Mouse (Mus musculus) thymus, adult 2 months (tissue): ENCODE measurements at regions not wholly inside any gene's neighbourhood (a gene's known extent, or its start where the extent isn't known, plus 50 kb on each side); places are given as distances from the start of the nearest gene placed in this dataset.

Experiments used
- DNase-seq: peaks from one replicate; pipeline ENCODE4 v3.0.0; 2021
- H3K27ac ChIP-seq: fragments of 200-500 bp; 2 replicates; pipeline ENCODE4 v1.5.1; 2012; ENCODE audit warnings: low read length, control low read depth; ENCODE audit not compliant: control insufficient read depth, insufficient read depth
- H3K27me3 ChIP-seq: fragments of 200-500 bp; 2 replicates; pipeline ENCODE4 v1.6.1; 2012; ENCODE audit warnings: mild to moderate bottlenecking, low read length, moderate library complexity, mixed read lengths; ENCODE audit not compliant: control insufficient read depth, insufficient read depth
- H3K36me3 ChIP-seq: fragments of 200-500 bp; 2 replicates; pipeline ENCODE4 v1.6.1; 2012; ENCODE audit warnings: mild to moderate bottlenecking, low read length, moderate library complexity; ENCODE audit not compliant: control insufficient read depth, insufficient read depth
- H3K4me1 ChIP-seq: fragments of 200-500 bp; replicated peaks from 2 replicates; pipeline ENCODE4 v1.6.1; 2012; ENCODE audit warnings: low read length; ENCODE audit not compliant: control insufficient read depth, insufficient read depth
- H3K4me3 ChIP-seq: fragments of 200-500 bp; 2 replicates; pipeline ENCODE4 v1.5.1; 2012; ENCODE audit warnings: mild to moderate bottlenecking, low read length, control low read depth, moderate library complexity; ENCODE audit not compliant: control insufficient read depth, insufficient read depth
- CTCF ChIP-seq: fragments of 200-500 bp; IDR thresholded peaks from 2 replicates; pipeline ENCODE4 v1.5.1; 2012; ENCODE audit warnings: mild to moderate bottlenecking, control low read depth, low read length, moderate library complexity, borderline replicate concordance; ENCODE audit not compliant: control insufficient read depth, poor library complexity, insufficient read depth; ENCODE audit errors: extremely low read depth
- POLR2A ChIP-seq: fragments of 200-500 bp; IDR thresholded peaks from 2 replicates; pipeline ENCODE4 v1.6.1; 2012; ENCODE audit warnings: mild to moderate bottlenecking, low read length, control low read depth, moderate library complexity; ENCODE audit not compliant: control insufficient read depth, poor library complexity, insufficient read depth; ENCODE audit errors: extremely low read depth
- WGBS: fragments of 180-500 bp; shearing (Covaris S2); methylation state at CpG from one replicate; pipeline ENCODE4 v1.1.7; 2018; 5-methylcytosine and 5-hydroxymethylcytosine counted together

DNA sequence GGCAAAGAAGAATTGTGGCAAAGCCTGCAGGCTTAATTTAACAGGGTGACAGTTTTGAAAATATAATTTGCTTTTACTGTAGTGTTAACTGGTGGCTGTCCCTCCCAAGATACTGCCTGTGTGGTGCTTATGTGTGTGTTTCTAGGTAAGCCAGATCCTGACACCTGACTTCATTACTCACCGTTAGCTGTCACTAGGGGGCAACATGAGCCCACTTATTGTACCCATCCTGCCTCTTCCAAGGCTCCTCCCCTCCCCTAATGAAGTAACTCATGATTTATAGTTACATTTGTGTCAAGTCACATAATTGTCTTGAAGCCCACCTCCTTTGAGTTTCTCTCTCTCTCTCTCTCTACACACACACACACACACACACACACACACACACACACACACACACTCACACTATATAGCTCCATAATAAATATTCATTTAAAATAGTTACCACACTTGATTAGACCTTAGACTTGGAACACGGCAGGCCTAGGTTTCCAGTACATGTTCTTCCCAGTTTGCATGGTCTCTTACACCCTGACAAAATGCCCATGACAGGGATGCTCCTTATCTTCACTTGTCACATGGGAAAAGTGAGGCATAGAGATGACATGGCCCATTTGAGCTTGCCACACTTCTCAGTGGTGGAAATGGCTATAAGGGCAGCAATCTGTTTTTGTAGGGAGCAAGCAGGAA, 328.6 kb upstream of the Sphkap start:
- TF ChIP-seq CTCF, result no peak
- no peak for TF ChIP-seq POLR2A
- DNase-seq, result no peak
- WGBS, result 47% methylated on average over 2 of the region's 2 CpGs

GRCm38 (mm10) chr1:83731682-83732081, 323.7 kb upstream of the Sphkap start:
- H3K36me3 ChIP-seq, result no peaks in the 10 kb centered on the region
- WGBS, result 4% methylated on average over 1 of the region's 1 CpGs
- no peak for DNase-seq
- no peaks in the 10 kb centered on the region for H3K4me1 ChIP-seq
- no peak for TF ChIP-seq CTCF
- H3K4me3 ChIP-seq, result no peak overlapping the region
- no peak overlapping the region for H3K27ac ChIP-seq
- no peaks in the 10 kb centered on the region for H3K27me3 ChIP-seq

More for the DNA sequence above, 328.6 kb upstream of the Sphkap start:
- Histone ChIP-seq H3K27ac (no peak overlapping the region), H3K4me3 (no peak overlapping the region), H3K4me1 (no peaks in the 10 kb centered on the region), H3K36me3 (no peaks in the 10 kb centered on the region), H3K27me3 (no peaks in the 10 kb centered on the region)

- no peak for DNase-seq
- Histone ChIP-seq H3K27me3 (no peaks in the 10 kb centered on the region), H3K36me3 (no peaks in the 10 kb centered on the region), H3K4me3 (no peak overlapping the region), H3K27ac (no peak overlapping the region), H3K4me1 (no peaks in the 10 kb centered on the region)
- no peak for TF ChIP-seq CTCF
- TF ChIP-seq POLR2A, result no peak
- WGBS, result 90% methylated on average over 6 of the region's 6 CpGs
These were observed 320.8 kb upstream of the Sphkap start for GRCm38 (mm10) chr1:83728810-83729209.

- DNase-seq, result no peak
- H3K27me3 ChIP-seq, result no peaks in the 10 kb centered on the region
- 99% methylated on average over 4 of the region's 4 CpGs for WGBS
- no peaks in the 10 kb centered on the region for H3K36me3 ChIP-seq
- TF ChIP-seq CTCF, result no peak
- no peak for TF ChIP-seq POLR2A
- no peaks in the 10 kb centered on the region for H3K4me1 ChIP-seq
- H3K4me3 ChIP-seq, result no peak overlapping the region
- H3K27ac ChIP-seq, result no peak overlapping the region
These were observed 319.9 kb upstream of the Sphkap start for GRCm38 (mm10) chr1:83727938-83728337.

GRCm38 (mm10) chr1:83727215-83727614, 319.2 kb upstream of the Sphkap start:
- H3K36me3 ChIP-seq, result no peaks in the 10 kb centered on the region
- 95% methylated on average over 4 of the region's 4 CpGs for WGBS
- H3K4me3 ChIP-seq, result no peak overlapping the region
- no peak for DNase-seq
- H3K27me3 ChIP-seq, result no peaks in the 10 kb centered on the region
- TF ChIP-seq POLR2A (no peak), CTCF (no peak)
- H3K4me1 ChIP-seq, result no peaks in the 10 kb centered on the region
- no peak overlapping the region for H3K27ac ChIP-seq

GRCm38 (mm10) chr1:83723096-83723495, 315.1 kb upstream of the Sphkap start:
- Histone ChIP-seq H3K27ac (no peak overlapping the region), H3K4me1 (no peaks in the 10 kb centered on the region), H3K27me3 (no peaks in the 10 kb centered on the region), H3K36me3 (no peaks in the 10 kb centered on the region), H3K4me3 (no peak overlapping the region)
- no peak for TF ChIP-seq POLR2A
- TF ChIP-seq CTCF, result no peak
- DNase-seq, result no peak
- WGBS, result 93% methylated on average over 1 of the region's 1 CpGs

DNA sequence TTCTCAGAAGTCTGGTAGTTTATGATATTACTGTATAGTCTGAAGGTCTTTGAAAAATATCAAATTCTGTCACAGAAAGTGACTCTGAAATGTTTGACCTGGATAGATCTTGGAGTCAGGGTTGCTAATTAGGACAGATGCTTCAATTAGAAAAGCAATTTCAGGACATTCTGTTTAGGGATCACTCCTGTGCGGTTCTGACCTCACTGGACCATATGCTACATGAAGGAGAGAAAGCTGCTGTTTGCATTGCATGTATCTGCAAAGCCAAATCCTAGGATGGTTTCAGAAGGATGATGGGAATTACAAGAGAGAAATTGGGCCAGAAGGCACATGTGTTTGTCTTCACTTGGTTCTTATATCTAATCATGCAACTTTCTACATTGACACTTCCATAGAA, 312.2 kb upstream of the Sphkap start:
- Histone ChIP-seq H3K4me3 (no peak overlapping the region), H3K36me3 (no peaks in the 10 kb centered on the region), H3K27ac (no peak overlapping the region), H3K4me1 (no peaks in the 10 kb centered on the region), H3K27me3 (no peaks in the 10 kb centered on the region)
- DNase-seq, result no peak
- no peak for TF ChIP-seq POLR2A
- no peak for TF ChIP-seq CTCF
- WGBS, result 87% methylated on average over 1 of the region's 1 CpGs
